Mouse (Mus musculus): ENCODE data around the gene Pln. TPM values are rescaled to one million over a fixed set of nuclear protein-coding genes. Genes with fewer than 3 reads are reported as not detected.

The Pln gene
- polyA plus RNA-seq, 1 experiment: 109 TPM

- TF ChIP-seq POLR2A (IDR thresholded peaks at IDR 0.05; ENCODE audit: control insufficient read depth, low read depth, low read length) (peak; percentile 59), CTCF (IDR thresholded peaks at IDR 0.05; ENCODE audit: control insufficient read depth, insufficient read depth, insufficient replicate concordance, low read depth, low read length) (no peak)
- Histone ChIP-seq H3K4me3 (ENCODE audit: control insufficient read depth, low read depth, low read length) (peak within 1 kb of the TSS; percentile 95), H3K36me3 (ENCODE audit: control insufficient read depth, insufficient read depth, low read length) (no peaks in the 10 kb centered on the region), H3K27me3 (ENCODE audit: control insufficient read depth, insufficient read depth, low read length) (no peaks in the 10 kb centered on the region), H3K27ac (ENCODE audit: control insufficient read depth, insufficient read depth, low read depth, low read length) (peak within 1 kb of the TSS; percentile 93), H3K4me1 (ENCODE audit: control insufficient read depth, insufficient read depth, low read length) (peaks cover 4% of the 10 kb centered on the region)
Observed at GRCm38 (mm10) chr10:53379709-53380106, 42.2 kb downstream of the Pln start, which contains the start of gene Cep85l. Gene Cep85l, minus strand, starts transcription at chr10:53379947.

DNA sequence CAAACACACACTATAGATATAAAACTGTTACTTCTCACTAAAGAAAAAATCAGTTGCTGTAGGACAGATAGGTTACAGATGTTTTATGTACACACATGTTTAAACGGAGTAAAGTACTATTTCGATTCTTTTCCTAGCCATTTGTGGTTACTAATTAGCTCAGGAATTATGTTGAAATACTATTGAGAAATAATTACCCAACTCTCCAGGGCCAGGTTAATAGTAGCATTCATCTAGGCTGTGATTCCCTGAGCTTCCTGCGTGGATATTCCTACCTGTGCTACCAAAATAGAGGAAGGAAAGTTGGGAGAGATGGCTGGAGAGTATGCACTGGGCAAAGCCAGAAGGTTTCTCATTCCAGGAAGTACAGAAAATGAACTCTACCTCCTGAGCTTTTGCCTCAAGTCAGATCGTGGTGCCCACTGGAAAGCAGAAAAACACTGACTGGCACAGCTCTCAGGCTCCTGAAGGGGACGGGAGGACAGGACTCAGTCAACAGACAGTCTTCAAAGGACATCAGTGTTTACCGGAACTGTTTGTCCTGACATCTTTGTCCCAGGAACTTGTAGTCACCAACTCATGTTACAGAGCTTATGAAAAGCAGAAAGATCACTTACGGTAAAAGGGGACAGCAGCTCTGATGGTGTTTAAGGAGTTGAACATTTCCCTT is 45.4 kb downstream of the Pln start:
- TF ChIP-seq POLR2A (IDR thresholded peaks at IDR 0.05; ENCODE audit: control insufficient read depth, low read depth, low read length) (no peak), CTCF (IDR thresholded peaks at IDR 0.05; ENCODE audit: control insufficient read depth, insufficient read depth, insufficient replicate concordance, low read depth, low read length) (no peak)
- no peaks in the 10 kb centered on the region for H3K27me3 ChIP-seq (ENCODE audit: control insufficient read depth, insufficient read depth, low read length)
- H3K36me3 ChIP-seq (ENCODE audit: control insufficient read depth, insufficient read depth, low read length): no peaks in the 10 kb centered on the region
- H3K27ac ChIP-seq (ENCODE audit: control insufficient read depth, insufficient read depth, low read depth, low read length): no peak overlapping the region
- peaks cover 4% of the 10 kb centered on the region for H3K4me1 ChIP-seq (ENCODE audit: control insufficient read depth, insufficient read depth, low read length)
- H3K4me3 ChIP-seq (ENCODE audit: control insufficient read depth, low read depth, low read length): no peak overlapping the region

- no peaks in the 10 kb centered on the region for H3K27me3 ChIP-seq (ENCODE audit: control insufficient read depth, insufficient read depth, low read length)
- H3K36me3 ChIP-seq (ENCODE audit: control insufficient read depth, insufficient read depth, low read length): no peaks in the 10 kb centered on the region
- H3K4me3 ChIP-seq (ENCODE audit: control insufficient read depth, low read depth, low read length): no peak overlapping the region
- 0 out of 2 replicates have a peak, but pooled peaks cover 2% of the 10 kb centered on the region for H3K4me1 ChIP-seq (ENCODE audit: control insufficient read depth, insufficient read depth, low read length)
- no peak overlapping the region for H3K27ac ChIP-seq (ENCODE audit: control insufficient read depth, insufficient read depth, low read depth, low read length)
- no peak for TF ChIP-seq CTCF (IDR thresholded peaks at IDR 0.05; ENCODE audit: control insufficient read depth, insufficient read depth, insufficient replicate concordance, low read depth, low read length)
- no peak for TF ChIP-seq POLR2A (IDR thresholded peaks at IDR 0.05; ENCODE audit: control insufficient read depth, low read depth, low read length)
Observed at GRCm38 (mm10) chr10:53384896-53385295, 47.4 kb downstream of the Pln start.

DNA sequence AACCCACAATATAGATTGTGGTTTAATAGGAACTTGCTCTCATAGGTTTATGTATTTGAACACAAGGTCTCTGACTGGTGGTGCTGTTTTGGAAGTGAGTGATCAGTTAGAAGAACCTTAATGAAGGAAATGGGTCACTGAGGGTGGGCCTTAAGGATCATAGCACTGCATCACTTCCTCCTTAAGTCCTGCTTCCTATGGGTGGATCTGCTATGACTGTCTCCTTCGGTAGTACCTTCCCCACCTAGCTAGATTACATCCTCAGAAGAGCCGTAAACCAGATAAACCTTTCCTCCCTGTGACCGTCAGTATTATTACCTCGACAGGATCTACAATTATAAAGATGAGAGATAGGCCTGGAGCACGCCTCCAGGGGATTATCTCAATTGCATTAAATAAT is 48.0 kb downstream of the Pln start:
- TF ChIP-seq POLR2A (IDR thresholded peaks at IDR 0.05; ENCODE audit: control insufficient read depth, low read depth, low read length) (no peak), CTCF (IDR thresholded peaks at IDR 0.05; ENCODE audit: control insufficient read depth, insufficient read depth, insufficient replicate concordance, low read depth, low read length) (no peak)
- Histone ChIP-seq H3K27me3 (ENCODE audit: control insufficient read depth, insufficient read depth, low read length) (no peaks in the 10 kb centered on the region), H3K27ac (ENCODE audit: control insufficient read depth, insufficient read depth, low read depth, low read length) (no peak overlapping the region), H3K36me3 (ENCODE audit: control insufficient read depth, insufficient read depth, low read length) (no peaks in the 10 kb centered on the region), H3K4me3 (ENCODE audit: control insufficient read depth, low read depth, low read length) (no peak overlapping the region), H3K4me1 (ENCODE audit: control insufficient read depth, insufficient read depth, low read length) (no peaks in the 10 kb centered on the region)

DNA sequence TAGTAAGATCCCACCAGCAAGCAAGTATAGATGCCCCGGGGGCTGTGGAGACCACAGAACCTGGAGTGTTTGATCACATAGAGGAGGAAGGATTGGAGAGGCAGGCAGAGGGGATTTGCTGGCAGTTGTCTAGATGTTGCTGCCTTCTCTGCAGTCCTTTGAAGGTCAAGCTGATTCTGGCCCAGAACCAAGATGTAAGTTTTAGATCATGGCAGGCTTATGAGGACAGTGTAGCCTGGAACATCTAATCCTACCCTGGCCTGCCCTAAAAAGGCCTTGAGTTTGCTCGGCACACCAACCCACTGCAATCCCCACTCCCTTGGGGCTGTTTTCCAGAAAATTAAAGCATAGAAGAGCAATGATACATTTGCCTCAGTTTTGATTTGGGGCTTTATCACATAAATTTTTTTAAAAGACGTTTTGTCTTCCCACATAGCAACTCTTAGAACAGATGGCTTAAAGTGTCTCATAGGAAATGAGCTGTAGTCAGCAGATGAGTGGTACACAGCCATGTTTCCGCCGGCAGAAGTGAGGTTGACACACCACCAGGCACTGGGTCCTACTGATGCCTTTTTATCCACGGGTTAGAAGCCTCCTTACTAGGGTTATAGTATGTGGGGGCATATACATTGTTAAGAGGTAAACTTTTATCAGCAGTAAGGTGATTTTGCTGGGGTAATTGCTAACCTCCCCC is 50.9 kb downstream of the Pln start:
- TF ChIP-seq POLR2A (IDR thresholded peaks at IDR 0.05; ENCODE audit: control insufficient read depth, low read depth, low read length) (no peak), CTCF (IDR thresholded peaks at IDR 0.05; ENCODE audit: control insufficient read depth, insufficient read depth, insufficient replicate concordance, low read depth, low read length) (no peak)
- no peaks in the 10 kb centered on the region for H3K4me1 ChIP-seq (ENCODE audit: control insufficient read depth, insufficient read depth, low read length)
- no peaks in the 10 kb centered on the region for H3K36me3 ChIP-seq (ENCODE audit: control insufficient read depth, insufficient read depth, low read length)
- no peak overlapping the region for H3K27ac ChIP-seq (ENCODE audit: control insufficient read depth, insufficient read depth, low read depth, low read length)
- no peak overlapping the region for H3K4me3 ChIP-seq (ENCODE audit: control insufficient read depth, low read depth, low read length)
- H3K27me3 ChIP-seq (ENCODE audit: control insufficient read depth, insufficient read depth, low read length): no peaks in the 10 kb centered on the region

DNA sequence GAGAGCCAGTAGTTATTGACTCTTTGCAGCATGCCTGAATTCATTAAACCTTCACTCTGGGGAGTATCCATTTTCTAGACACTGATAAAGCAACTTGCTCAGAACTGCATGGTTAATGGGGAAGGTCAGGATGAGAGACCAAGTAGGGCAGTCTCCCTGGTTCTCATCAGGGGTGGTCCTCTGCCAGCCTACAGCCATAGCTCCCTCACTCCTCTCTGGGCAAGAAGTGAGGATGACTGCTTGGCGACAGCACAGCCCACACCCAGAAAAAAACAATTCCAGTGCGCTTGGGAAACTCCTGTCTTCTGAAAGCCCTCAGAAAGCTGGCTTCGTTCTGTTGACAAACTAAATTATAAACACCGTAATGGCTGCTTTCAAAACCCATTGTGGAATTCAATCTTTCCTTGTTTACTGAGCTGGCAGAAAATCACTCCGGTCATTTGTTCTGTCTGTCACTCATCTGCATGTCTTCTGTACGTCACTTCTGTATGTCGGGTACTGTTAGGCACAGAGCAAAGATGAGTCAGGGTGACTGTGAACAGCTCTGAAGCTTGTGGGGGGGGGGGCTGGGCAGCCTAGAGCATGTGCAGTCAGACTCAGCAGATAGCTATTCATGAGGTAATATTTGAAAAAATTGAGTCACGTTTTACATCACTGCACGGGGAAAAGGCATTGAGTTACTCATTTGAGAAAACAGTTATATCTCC is 57.6 kb downstream of the Pln start:
- no peak overlapping the region for H3K27ac ChIP-seq (ENCODE audit: control insufficient read depth, insufficient read depth, low read depth, low read length)
- H3K4me1 ChIP-seq (ENCODE audit: control insufficient read depth, insufficient read depth, low read length): peaks cover 3% of the 10 kb centered on the region
- TF ChIP-seq POLR2A (IDR thresholded peaks at IDR 0.05; ENCODE audit: control insufficient read depth, low read depth, low read length): no peak
- TF ChIP-seq CTCF (IDR thresholded peaks at IDR 0.05; ENCODE audit: control insufficient read depth, insufficient read depth, insufficient replicate concordance, low read depth, low read length): no peak
- no peaks in the 10 kb centered on the region for H3K36me3 ChIP-seq (ENCODE audit: control insufficient read depth, insufficient read depth, low read length)
- no peak overlapping the region for H3K4me3 ChIP-seq (ENCODE audit: control insufficient read depth, low read depth, low read length)
- H3K27me3 ChIP-seq (ENCODE audit: control insufficient read depth, insufficient read depth, low read length): no peaks in the 10 kb centered on the region

Other genes with a start within 250 kb of the Pln start
- 147 and 189 TPM in 2 replicates for gene Cep85l, start 42.3 kb downstream of the Pln start, polyA plus RNA-seq (2012; rRNA removed)